Mouse (Mus musculus) MEL (cell line): ENCODE data around the gene Apol10a. TPM values are rescaled to one million over a fixed set of nuclear protein-coding genes. Genes with fewer than 3 reads are reported as not detected.
"Not testable (repeated sequence)": the region's sequence is repeated elsewhere in the genome, so short reads cannot be mapped to it uniquely, and the experiment has no call there.

Experiments
- DNase-seq: peaks from one replicate; pipeline ENCODE4 v3.0.0; 2011; ENCODE audit warnings: low read depth, low spot score
- H3K27ac ChIP-seq: 2 replicates; pipeline ENCODE4 v1.5.1; 2012; ENCODE audit warnings: low read depth, mild to moderate bottlenecking, control low read depth, low read length, moderate library complexity; ENCODE audit not compliant: control insufficient read depth
- H3K27me3 ChIP-seq, 2 experiments: fragments of 150-350 bp in 1 of 2; sonication (generic) in 1 of 2; 2 replicates each; pipeline ENCODE4 v1.6.1; 2012; ENCODE audit warnings: low read length in 2 of 2, mild to moderate bottlenecking in 2 of 2, improper control_type of control experiment in 1 of 2, moderate library complexity in 1 of 2; ENCODE audit not compliant: insufficient read depth in 2 of 2, control insufficient read depth in 1 of 2
- H3K36me3 ChIP-seq, 2 experiments: 2 replicates each; pipeline ENCODE4 v1.6.1; 2012 to 2014; ENCODE audit warnings: low read length in 2 of 2, improper control_type of control experiment in 1 of 2, inconsistent platforms in 1 of 2, mild to moderate bottlenecking in 1 of 2; ENCODE audit not compliant: insufficient read depth in 2 of 2, control insufficient read depth in 1 of 2
- H3K4me1 ChIP-seq, 2 experiments: fragments of 150-350 bp in 1 of 2; sonication (generic) in 1 of 2; 2 replicates each; pipeline ENCODE4 v1.6.1; 2012; ENCODE audit warnings: low read length in 2 of 2, improper control_type of control experiment in 1 of 2, mild to moderate bottlenecking in 1 of 2; ENCODE audit not compliant: insufficient read depth in 2 of 2, control insufficient read depth in 1 of 2
- H3K4me3 ChIP-seq, 2 experiments: fragments of 150-350 bp in 1 of 2; sonication (generic) in 1 of 2; 2 replicates each; pipeline ENCODE4 v1.5.1; 2012; ENCODE audit warnings: low read depth in 2 of 2, low read length in 2 of 2, mild to moderate bottlenecking in 2 of 2, moderate library complexity in 2 of 2, control low read depth in 1 of 2, improper control_type of control experiment in 1 of 2; ENCODE audit not compliant: control insufficient read depth in 1 of 2, insufficient read depth in 1 of 2
- H3K79me2 ChIP-seq: 2 replicates; pipeline ENCODE4 v1.6.1; 2012; ENCODE audit warnings: mild to moderate bottlenecking, low read length, moderate library complexity; ENCODE audit not compliant: control insufficient read depth, poor library complexity, insufficient read depth
- H3K9ac ChIP-seq: 2 replicates; pipeline ENCODE4 v1.6.1; 2012; ENCODE audit warnings: low read depth, mild to moderate bottlenecking, control low read depth, low read length, moderate library complexity; ENCODE audit not compliant: control insufficient read depth, poor library complexity, severe bottlenecking
- H3K9me3 ChIP-seq: fragments of 150-350 bp; sonication (generic); replicated peaks from 2 replicates; pipeline ENCODE4 v1.6.1; 2012; ENCODE audit warnings: mild to moderate bottlenecking, low read length, improper control_type of control experiment, moderate library complexity; ENCODE audit not compliant: insufficient read depth
- CTCF ChIP-seq, 3 experiments: IDR thresholded peaks in 2 of 3; conservative IDR thresholded peaks in 1 of 3; 2 replicates each; pipeline ENCODE4 v1.5.1; 2011 to 2012; ENCODE audit warnings: low read length in 3 of 3, low read depth in 2 of 3, mild to moderate bottlenecking in 2 of 3, improper control_type of control experiment in 1 of 3, inconsistent platforms in 1 of 3, mixed read lengths in 1 of 3, moderate library complexity in 1 of 3; ENCODE audit not compliant: control insufficient read depth in 1 of 3, insufficient read depth in 1 of 3, poor library complexity in 1 of 3, severe bottlenecking in 1 of 3
- POLR2A ChIP-seq, 2 experiments: IDR thresholded peaks; 2 replicates each; pipeline ENCODE4 v1.6.1; 2011 to 2012; ENCODE audit warnings: low read length in 2 of 2, mild to moderate bottlenecking in 2 of 2, control low read depth in 1 of 2, improper control_type of control experiment in 1 of 2, low read depth in 1 of 2, moderate library complexity in 1 of 2; ENCODE audit not compliant: control insufficient read depth in 1 of 2, insufficient read depth in 1 of 2, poor library complexity in 1 of 2
- POLR2AphosphoS5 ChIP-seq: IDR thresholded peaks from 2 replicates; pipeline ENCODE4 v1.6.1; 2012; ENCODE audit warnings: low read depth, borderline replicate concordance, mild to moderate bottlenecking, inconsistent platforms, low read length, moderate library complexity, mixed read lengths
- ZMIZ1 ChIP-seq: IDR thresholded peaks from 2 replicates; pipeline ENCODE4 v1.6.1; 2012; ENCODE audit warnings: low read depth, mild to moderate bottlenecking, inconsistent platforms, low read length, improper control_type of control experiment, moderate library complexity
- polyA plus RNA-seq, 2 experiments: library from polyadenylated mRNA; stranded (reverse) in 1 of 2; unstranded in 1 of 2; fragments of >175 nt in 1 of 2; fragments of >200 nt in 1 of 2; gene quantifications; 2 replicates each; pipeline versions ENCODE4 v1.2.1 to v1.2.4; 2012; ENCODE audit warnings: low replicate concordance in 2 of 2, low read depth in 1 of 2; ENCODE audit not compliant: insufficient read length in 2 of 2, insufficient read depth in 1 of 2, missing spikeins in 1 of 2
- total RNA-seq: library from RNA; depleted of rRNA; stranded (reverse); fragments of 300-350 nt; gene quantifications from 2 replicates; pipeline ENCODE4 v1.2.3, GENCODE M21; 2012

Gene Apol10a
- total and polyA plus RNA-seq, 3 experiments, result not detected

DNA sequence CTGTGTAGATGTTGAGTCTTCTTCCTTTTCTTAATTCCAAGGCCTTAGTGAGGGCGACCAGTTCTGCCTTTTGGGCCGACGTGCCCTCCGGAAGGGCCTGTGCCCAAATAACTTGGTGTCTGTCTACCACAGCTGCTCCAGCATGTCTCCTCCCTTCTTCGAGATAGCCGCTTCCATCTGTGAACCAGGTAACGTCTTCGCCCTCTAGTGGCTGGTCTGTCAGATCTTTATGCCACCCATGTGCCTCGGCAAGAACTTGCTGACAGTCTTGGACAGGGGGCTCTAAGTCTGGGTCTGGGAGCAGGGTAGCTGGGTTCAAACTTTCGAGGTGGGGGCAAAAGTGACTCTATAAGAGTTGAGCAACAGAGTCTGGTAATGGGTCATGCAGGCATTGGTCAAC, 26.9 kb upstream of the Apol10a start:
- H3K27me3 ChIP-seq, H3K4me1 ChIP-seq, H3K9ac ChIP-seq, H3K27ac ChIP-seq, H3K9me3 ChIP-seq, H3K4me3 ChIP-seq, H3K79me2 ChIP-seq, H3K36me3 ChIP-seq: not testable (repeated sequence)
- peak in 2 of 3 experiments; percentile 29 to 36; a peak in 4 of 6 replicates for TF ChIP-seq CTCF (IDR thresholded peaks at IDR 0.05 in 2 of 3, conservative IDR thresholded peaks at IDR 0.05 in 1 of 3; ENCODE audit: control insufficient read depth in 1 of 3, insufficient read depth in 1 of 3, low read depth in 2 of 3, low read length in 3 of 3, poor library complexity in 1 of 3, severe bottlenecking in 1 of 3)
- DNase-seq, result peak; percentile 16

DNA sequence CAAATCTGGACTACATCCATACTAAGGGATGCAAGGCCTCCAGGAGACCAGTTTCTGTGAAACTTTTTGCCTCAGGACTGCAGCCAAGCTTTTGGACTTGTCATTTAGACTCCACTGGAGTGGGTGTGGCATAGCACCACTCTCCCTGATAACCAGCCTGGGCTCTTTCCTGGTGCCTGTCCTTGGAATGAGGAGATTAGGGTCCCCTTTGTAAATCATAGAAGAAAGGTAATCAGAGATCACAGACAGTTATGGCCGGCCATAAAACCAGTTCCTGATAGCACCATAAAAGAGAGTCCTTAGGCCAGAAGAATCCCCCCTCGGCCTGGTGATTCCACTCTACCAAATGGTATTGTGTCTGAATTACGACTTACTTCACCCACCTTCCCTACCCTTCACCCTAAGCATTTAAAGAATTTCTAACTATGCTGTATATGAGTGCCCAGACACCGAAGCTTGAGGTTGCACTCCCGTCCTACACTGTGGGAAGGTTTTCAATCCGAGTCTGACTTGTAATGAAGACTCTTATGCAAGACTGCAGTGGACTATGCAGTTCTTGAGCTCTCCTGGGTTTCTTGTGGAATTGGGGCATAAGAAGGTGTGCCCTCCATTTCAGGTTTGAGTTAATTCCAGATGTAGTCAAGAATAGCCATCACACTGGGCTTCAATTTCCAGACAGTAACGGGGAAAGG, 2.0 kb upstream of the Apol10a start:
- H3K9me3 ChIP-seq, H3K27me3 ChIP-seq, H3K36me3 ChIP-seq, DNase-seq, H3K4me3 ChIP-seq, H3K79me2 ChIP-seq, H3K27ac ChIP-seq, H3K4me1 ChIP-seq, H3K9ac ChIP-seq: not testable (repeated sequence)

- no peaks in the 10 kb centered on the region for H3K4me1 ChIP-seq
- no peak overlapping the region for H3K9ac ChIP-seq
- no peaks in the 10 kb centered on the region for H3K79me2 ChIP-seq
- TF ChIP-seq POLR2AphosphoS5, result no peak
- TF ChIP-seq POLR2A (IDR thresholded peaks at IDR 0.05; ENCODE audit: control insufficient read depth in 1 of 2, insufficient read depth in 1 of 2, low read depth in 1 of 2, low read length in 2 of 2, poor library complexity in 1 of 2), result no peak
- no peak for TF ChIP-seq ZMIZ1
- no peak overlapping the region for H3K4me3 ChIP-seq
- no peak overlapping the region for H3K27ac ChIP-seq
- DNase-seq, result no peak
- no peaks in the 10 kb centered on the region for H3K9me3 ChIP-seq
- H3K27me3 ChIP-seq, result no peaks in the 10 kb centered on the region; a peak in 1 of 4 replicates
- H3K36me3 ChIP-seq, result no peaks in the 10 kb centered on the region
Observed at GRCm38 (mm10) chr15:77482140-77482794, 5.4 kb downstream of the Apol10a start.

GRCm38 (mm10) chr15:77493181-77493580, 16.3 kb downstream of the Apol10a start:
- not testable (repeated sequence) for H3K9ac ChIP-seq, H3K27ac ChIP-seq, DNase-seq, H3K4me1 ChIP-seq, H3K27me3 ChIP-seq, H3K36me3 ChIP-seq, H3K4me3 ChIP-seq, H3K9me3 ChIP-seq, H3K79me2 ChIP-seq

- not testable (repeated sequence) for H3K4me1 ChIP-seq, H3K27ac ChIP-seq, H3K4me3 ChIP-seq, H3K27me3 ChIP-seq, H3K79me2 ChIP-seq, H3K36me3 ChIP-seq, H3K9ac ChIP-seq, H3K9me3 ChIP-seq, DNase-seq
Observed at GRCm38 (mm10) chr15:77494694-77495093, 17.8 kb downstream of the Apol10a start.

DNA sequence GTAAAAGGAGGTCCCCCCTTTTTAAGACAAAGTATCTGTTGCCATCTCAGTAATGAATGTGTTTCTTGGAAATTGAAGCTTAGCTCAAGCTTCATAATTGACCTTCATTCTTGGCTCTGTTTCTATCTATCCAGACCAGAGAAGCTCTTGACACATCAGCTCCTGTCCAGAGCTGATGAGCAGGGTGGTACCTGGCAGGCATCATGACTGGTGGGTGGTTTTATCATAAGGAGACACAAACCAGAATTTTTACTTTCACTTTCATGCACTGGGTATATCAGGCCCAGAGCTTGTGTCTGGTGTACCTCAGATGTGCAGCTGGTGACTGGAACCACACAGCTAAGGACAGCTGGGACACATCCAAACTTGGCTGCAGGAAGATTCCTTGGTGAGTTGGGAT, 31.1 kb downstream of the Apol10a start, which contains the start of gene Apol11a:
TSS of gene Apol11a (plus strand) at position 306 of the 400 bp plus-strand sequence.
- not testable (repeated sequence) for H3K79me2 ChIP-seq, H3K36me3 ChIP-seq, H3K27ac ChIP-seq, H3K9ac ChIP-seq, H3K27me3 ChIP-seq, H3K4me1 ChIP-seq, DNase-seq, H3K9me3 ChIP-seq, H3K4me3 ChIP-seq
